Mouse (Mus musculus) heart, postnatal 0 days (tissue): ENCODE measurements at regions not wholly inside any gene's neighbourhood (a gene's known extent, or its start where the extent isn't known, plus 50 kb on each side); places are given as distances from the start of the nearest gene placed in this dataset.

Experiments
- CTCF ChIP-seq: IDR thresholded peaks from 2 replicates; pipeline ENCODE4 v1.5.1; 2016; ENCODE audit warnings: antibody characterized with exemption, control low read depth, low read depth
- EP300 ChIP-seq: IDR thresholded peaks from 2 replicates; pipeline ENCODE4 v1.6.1; 2016; ENCODE audit warnings: antibody characterized with exemption, low read depth

DNA sequence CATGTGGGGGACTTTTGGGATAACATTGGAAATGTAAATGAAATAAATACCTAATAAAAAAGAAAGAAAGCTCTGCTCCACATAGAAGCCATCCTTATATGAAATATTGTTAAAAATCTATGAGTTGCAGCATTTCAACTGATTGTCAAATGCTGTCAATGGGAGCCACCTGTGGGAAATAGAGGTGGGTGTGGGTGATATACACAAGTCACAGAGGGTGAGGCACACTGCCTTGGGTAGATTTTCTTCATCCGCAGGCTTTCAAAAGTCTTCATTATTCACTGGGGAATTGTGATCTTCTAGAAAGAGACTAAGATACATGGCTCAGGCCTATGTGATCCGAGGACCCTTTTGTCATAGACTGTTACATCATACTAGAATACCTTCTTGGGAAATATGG is 286.6 kb upstream of the Kcnh8 start:
- no peak for TF ChIP-seq CTCF
- no peak for TF ChIP-seq EP300
